Mouse (Mus musculus): ENCODE measurements around the gene Wdr75.

The Wdr75 gene

GRCm38 (mm10) chr1:45794969-45795908 lies at the start of gene Wdr75:
Gene Wdr75 (plus strand): TSS chr1:45795166.
- DNase-seq, result peak; percentile 97

GRCm38 (mm10) chr1:45755902-45756301 lies 39.1 kb upstream of the Wdr75 start:
- no peak for DNase-seq

- no peak for DNase-seq
These were observed 38.3 kb upstream of the Wdr75 start for GRCm38 (mm10) chr1:45756707-45757106.

- DNase-seq, result no peak
These were observed 37.0 kb upstream of the Wdr75 start for GRCm38 (mm10) chr1:45758011-45758410.

- no peak for DNase-seq
These were observed 34.1 kb upstream of the Wdr75 start for GRCm38 (mm10) chr1:45760667-45761467.

- no peak for DNase-seq
These were observed 33.5 kb upstream of the Wdr75 start for GRCm38 (mm10) chr1:45761468-45761795.

GRCm38 (mm10) chr1:45765678-45766077 lies 29.3 kb upstream of the Wdr75 start:
- DNase-seq, result peak; percentile 5

GRCm38 (mm10) chr1:45766123-45766522 lies 28.8 kb upstream of the Wdr75 start:
- DNase-seq, result peak; percentile 48

- no peak for DNase-seq
These were observed 27.4 kb upstream of the Wdr75 start for GRCm38 (mm10) chr1:45767533-45767932.

GRCm38 (mm10) chr1:45769321-45769720 lies 25.6 kb upstream of the Wdr75 start:
- no peak for DNase-seq

- DNase-seq, result no peak
These were observed 24.9 kb upstream of the Wdr75 start for GRCm38 (mm10) chr1:45770051-45770450.

- DNase-seq, result no peak
These were observed 14.2 kb upstream of the Wdr75 start for GRCm38 (mm10) chr1:45780606-45781288.

GRCm38 (mm10) chr1:45816889-45817288 lies 21.9 kb downstream of the Wdr75 start:
- no peak for DNase-seq

GRCm38 (mm10) chr1:45818564-45818963 lies 23.6 kb downstream of the Wdr75 start:
- DNase-seq, result no peak

GRCm38 (mm10) chr1:45824441-45824840 lies 29.5 kb downstream of the Wdr75 start:
- DNase-seq, result no peak

- peak; percentile 80 for DNase-seq
These were observed 30.2 kb downstream of the Wdr75 start for GRCm38 (mm10) chr1:45825140-45825539.

GRCm38 (mm10) chr1:45825630-45826029 lies 30.7 kb downstream of the Wdr75 start:
- DNase-seq, result no peak

GRCm38 (mm10) chr1:45826148-45826547 lies 31.2 kb downstream of the Wdr75 start:
- no peak for DNase-seq

- DNase-seq, result no peak
These were observed 31.8 kb downstream of the Wdr75 start for GRCm38 (mm10) chr1:45826796-45827195.

- no peak for DNase-seq
These were observed 35.7 kb downstream of the Wdr75 start for GRCm38 (mm10) chr1:45830453-45831206.

- no peak for DNase-seq
These were observed 40.5 kb downstream of the Wdr75 start for GRCm38 (mm10) chr1:45835362-45836063.

GRCm38 (mm10) chr1:45837736-45838135 lies 42.8 kb downstream of the Wdr75 start:
- peak; percentile 32 for DNase-seq

Data from kidney, adult 18-20 months (tissue).